Mouse (Mus musculus): ENCODE measurements around the gene Plekhg2. TPM values are rescaled to one million over a fixed set of nuclear protein-coding genes. Genes with fewer than 3 reads are reported as not detected.

Gene Plekhg2
- total and polyA plus RNA-seq, 3 experiments: 2.9 to 8.0 (median 3.4) TPM

GRCm38 (mm10) chr7:28354113-28354581 lies 18.3 kb downstream of the Plekhg2 start:
- Histone ChIP-seq H3K4me1 (ENCODE audit: insufficient read depth, low read depth, low read length) (peaks cover 59% of the 10 kb centered on the region), H3K36me3 (replicated peaks) (peaks cover 46% of the 10 kb centered on the region), H3K27me3 (ENCODE audit: insufficient read depth, low read length) (peaks cover 21% of the 10 kb centered on the region), H3K9me3 (replicated peaks) (no peaks in the 10 kb centered on the region), H3K4me3 (ENCODE audit: low read depth, low read length) (no peak overlapping the region)
- ATAC-seq (ENCODE audit: extremely low read depth, insufficient number of reproducible peaks, low FRiP score, poor library complexity, severe bottlenecking): no peak
- no peak for DNase-seq (ENCODE audit: low spot score)
- TF ChIP-seq CTCF (IDR thresholded peaks at IDR 0.05; ENCODE audit: low read depth, low read length) (no peak), GATA2 (IDR thresholded peaks at IDR 0.05; ENCODE audit: borderline replicate concordance, low read depth, low read length) (no peak), GATA1 (IDR thresholded peaks at IDR 0.05; ENCODE audit: borderline replicate concordance, low read length) (no peak), POLR2AphosphoS5 (IDR thresholded peaks at IDR 0.05; ENCODE audit: insufficient replicate concordance, low read depth, low read length) (no peak), TAL1 (conservative IDR thresholded peaks at IDR 0.05; ENCODE audit: low read depth, low read length) (no peak)

- Histone ChIP-seq H3K4me1 (ENCODE audit: insufficient read depth, low read depth, low read length) (peaks cover 61% of the 10 kb centered on the region), H3K4me3 (ENCODE audit: low read depth, low read length) (no peak overlapping the region; the same call in 1 of the 2 replicates), H3K9me3 (replicated peaks) (no peaks in the 10 kb centered on the region), H3K36me3 (replicated peaks) (peaks cover 46% of the 10 kb centered on the region), H3K27me3 (ENCODE audit: insufficient read depth, low read length) (peaks cover 13% of the 10 kb centered on the region)
- DNase-seq (ENCODE audit: low spot score): no peak
- ATAC-seq (ENCODE audit: extremely low read depth, insufficient number of reproducible peaks, low FRiP score, poor library complexity, severe bottlenecking): no peak
- no peak for TF ChIP-seq POLR2AphosphoS5 (IDR thresholded peaks at IDR 0.05; ENCODE audit: insufficient replicate concordance, low read depth, low read length)
- TF ChIP-seq CTCF (IDR thresholded peaks at IDR 0.05; ENCODE audit: low read depth, low read length): no peak
- TF ChIP-seq GATA2 (IDR thresholded peaks at IDR 0.05; ENCODE audit: borderline replicate concordance, low read depth, low read length): no peak
- TF ChIP-seq GATA1 (IDR thresholded peaks at IDR 0.05; ENCODE audit: borderline replicate concordance, low read length): no peak
- no peak for TF ChIP-seq TAL1 (conservative IDR thresholded peaks at IDR 0.05; ENCODE audit: low read depth, low read length)
Observed at GRCm38 (mm10) chr7:28353267-28353666, 19.1 kb downstream of the Plekhg2 start.

DNA sequence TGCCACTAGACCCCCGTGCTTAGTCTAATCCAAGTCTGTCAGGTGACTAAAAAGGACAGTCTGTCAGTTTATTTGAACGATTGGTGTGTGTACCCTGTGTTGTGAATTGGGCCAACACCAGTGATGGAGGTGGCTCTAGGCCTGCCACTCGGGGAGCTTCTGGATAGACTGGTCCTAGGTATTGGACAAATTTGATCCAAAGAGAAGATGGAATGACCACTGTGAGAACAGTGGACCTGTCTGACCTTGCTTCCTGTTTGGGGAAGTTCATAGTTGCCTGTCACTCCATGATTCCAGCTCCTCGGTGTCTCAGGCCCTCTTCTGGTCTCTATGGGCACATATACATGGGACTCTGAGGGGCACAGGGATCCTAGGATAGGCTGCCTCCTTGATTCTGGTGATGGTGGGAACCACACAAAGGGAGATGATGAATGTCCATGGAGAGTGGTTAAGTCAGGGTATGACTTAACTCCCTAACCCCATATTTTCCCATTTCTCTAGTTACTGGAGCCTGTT lies 20.7 kb downstream of the Plekhg2 start:
- Histone ChIP-seq H3K36me3 (replicated peaks) (peaks cover 46% of the 10 kb centered on the region), H3K4me3 (ENCODE audit: low read depth, low read length) (peak overlapping the region; percentile 88), H3K9me3 (replicated peaks) (no peaks in the 10 kb centered on the region), H3K27me3 (ENCODE audit: insufficient read depth, low read length) (peaks cover 2% of the 10 kb centered on the region; the same call in 1 of the 2 replicates), H3K4me1 (ENCODE audit: insufficient read depth, low read depth, low read length) (peaks cover 47% of the 10 kb centered on the region)
- DNase-seq (ENCODE audit: low spot score): peak; percentile 33
- no peak for TF ChIP-seq POLR2AphosphoS5 (IDR thresholded peaks at IDR 0.05; ENCODE audit: insufficient replicate concordance, low read depth, low read length)
- no peak for TF ChIP-seq GATA1 (IDR thresholded peaks at IDR 0.05; ENCODE audit: borderline replicate concordance, low read length)
- no peak for TF ChIP-seq CTCF (IDR thresholded peaks at IDR 0.05; ENCODE audit: low read depth, low read length)
- no peak for TF ChIP-seq TAL1 (conservative IDR thresholded peaks at IDR 0.05; ENCODE audit: low read depth, low read length)
- no peak for TF ChIP-seq GATA2 (IDR thresholded peaks at IDR 0.05; ENCODE audit: borderline replicate concordance, low read depth, low read length)
- no peak for ATAC-seq (ENCODE audit: extremely low read depth, insufficient number of reproducible peaks, low FRiP score, poor library complexity, severe bottlenecking)

DNA sequence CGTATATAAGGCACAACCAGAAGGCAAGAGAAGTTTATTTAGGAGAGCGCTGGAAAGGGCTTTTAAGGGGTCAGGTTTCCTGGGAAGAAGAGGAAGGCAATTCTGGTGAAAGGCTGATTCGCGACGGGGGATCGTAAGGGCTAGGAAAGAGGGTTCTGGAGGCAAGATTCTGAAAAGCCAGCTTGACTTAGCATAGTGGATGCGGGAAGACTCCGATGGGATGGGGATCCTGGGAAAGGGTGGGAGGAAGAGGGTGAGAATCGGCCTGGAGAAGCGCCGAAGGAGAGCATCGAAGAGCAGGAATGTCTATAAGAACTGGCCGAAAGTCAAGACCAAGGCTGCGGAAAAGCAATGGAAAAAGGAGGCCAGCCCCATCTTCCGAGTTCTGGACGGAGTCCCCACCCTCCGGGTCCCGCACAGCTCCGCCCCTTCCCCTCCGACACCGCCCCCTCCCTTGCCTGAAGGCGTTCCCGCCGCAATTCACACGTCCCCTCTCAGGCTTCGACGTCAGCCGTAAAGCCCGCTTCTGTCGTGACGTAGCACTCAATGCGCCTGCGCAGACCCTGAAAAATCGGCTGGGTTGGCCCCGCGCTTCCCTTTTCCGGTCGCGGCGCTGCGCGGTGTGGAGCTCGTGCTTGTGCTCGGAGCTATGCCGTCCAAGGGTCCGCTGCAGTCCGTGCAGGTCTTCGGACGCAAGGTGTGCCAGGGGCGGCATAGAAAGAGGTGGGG lies 22.1 kb downstream of the Plekhg2 start, which contains the start of gene Rps16:
Gene Rps16 (plus strand): TSS at position 498 of the 729 bp plus-strand sequence.
- Histone ChIP-seq H3K4me1 (ENCODE audit: insufficient read depth, low read depth, low read length) (peaks cover 45% of the 10 kb centered on the region), H3K27me3 (ENCODE audit: insufficient read depth, low read length) (no peaks in the 10 kb centered on the region), H3K4me3 (ENCODE audit: low read depth, low read length) (peak within 1 kb of the TSS; percentile 88), H3K9me3 (replicated peaks) (no peaks in the 10 kb centered on the region), H3K36me3 (replicated peaks) (peaks cover 43% of the 10 kb centered on the region)
- DNase-seq (ENCODE audit: low spot score): peak; percentile 87
- peak; percentile 87 for ATAC-seq (ENCODE audit: extremely low read depth, insufficient number of reproducible peaks, low FRiP score, poor library complexity, severe bottlenecking)
- no peak for TF ChIP-seq POLR2AphosphoS5 (IDR thresholded peaks at IDR 0.05; ENCODE audit: insufficient replicate concordance, low read depth, low read length)
- TF ChIP-seq TAL1 (conservative IDR thresholded peaks at IDR 0.05; ENCODE audit: low read depth, low read length): no peak
- no peak for TF ChIP-seq GATA2 (IDR thresholded peaks at IDR 0.05; ENCODE audit: borderline replicate concordance, low read depth, low read length)
- no peak for TF ChIP-seq CTCF (IDR thresholded peaks at IDR 0.05; ENCODE audit: low read depth, low read length)
- no peak for TF ChIP-seq GATA1 (IDR thresholded peaks at IDR 0.05; ENCODE audit: borderline replicate concordance, low read length)

DNA sequence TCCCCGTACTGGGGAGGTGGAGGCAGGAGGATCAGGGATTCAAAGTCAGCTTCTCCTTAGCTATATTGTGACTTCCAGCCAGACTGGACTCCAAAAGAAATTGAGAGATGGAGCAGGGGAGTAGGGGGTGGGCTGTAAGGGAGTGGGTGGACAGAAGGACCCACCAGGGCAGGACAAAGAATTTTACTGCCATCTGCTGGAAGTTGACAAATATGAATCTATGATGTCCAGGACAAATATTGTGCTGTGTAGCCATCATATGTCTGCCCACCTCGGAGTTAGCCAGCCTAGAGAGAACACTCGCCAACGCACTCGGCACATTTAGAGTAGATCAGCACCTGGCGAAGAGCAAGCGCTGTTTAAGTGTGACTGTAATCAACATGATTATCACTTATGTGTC lies 23.8 kb downstream of the Plekhg2 start:
- TF ChIP-seq POLR2AphosphoS5 (IDR thresholded peaks at IDR 0.05; ENCODE audit: insufficient replicate concordance, low read depth, low read length) (no peak), CTCF (IDR thresholded peaks at IDR 0.05; ENCODE audit: low read depth, low read length) (no peak), GATA2 (IDR thresholded peaks at IDR 0.05; ENCODE audit: borderline replicate concordance, low read depth, low read length) (no peak), TAL1 (conservative IDR thresholded peaks at IDR 0.05; ENCODE audit: low read depth, low read length) (no peak), GATA1 (IDR thresholded peaks at IDR 0.05; ENCODE audit: borderline replicate concordance, low read length) (no peak)
- ATAC-seq (ENCODE audit: extremely low read depth, insufficient number of reproducible peaks, low FRiP score, poor library complexity, severe bottlenecking): no peak
- no peak for DNase-seq (ENCODE audit: low spot score)
- Histone ChIP-seq H3K27me3 (ENCODE audit: insufficient read depth, low read length) (no peaks in the 10 kb centered on the region), H3K36me3 (replicated peaks) (peaks cover 27% of the 10 kb centered on the region), H3K4me1 (ENCODE audit: insufficient read depth, low read depth, low read length) (peaks cover 42% of the 10 kb centered on the region), H3K9me3 (replicated peaks) (no peaks in the 10 kb centered on the region), H3K4me3 (ENCODE audit: low read depth, low read length) (no peak overlapping the region)

DNA sequence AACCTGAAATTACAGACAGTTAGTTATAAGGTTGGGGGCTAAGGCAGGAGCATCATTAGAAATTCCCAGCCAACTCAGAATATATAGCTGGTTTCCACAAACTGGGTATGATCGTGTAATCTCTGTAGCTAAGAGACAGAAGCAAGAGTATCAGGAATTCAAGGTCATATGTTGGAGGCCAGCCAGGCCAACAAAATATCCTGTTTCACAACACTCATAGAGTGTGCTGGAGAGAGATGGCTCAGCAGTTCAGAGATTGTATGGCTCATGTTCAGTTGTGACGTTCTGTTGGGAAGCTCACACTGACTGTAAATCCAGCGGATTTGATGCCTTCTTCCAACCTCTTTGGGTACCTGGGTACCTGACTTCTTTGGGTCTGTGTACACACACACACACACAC lies 24.7 kb downstream of the Plekhg2 start:
- TF ChIP-seq GATA2 (IDR thresholded peaks at IDR 0.05; ENCODE audit: borderline replicate concordance, low read depth, low read length) (no peak), CTCF (IDR thresholded peaks at IDR 0.05; ENCODE audit: low read depth, low read length) (no peak), GATA1 (IDR thresholded peaks at IDR 0.05; ENCODE audit: borderline replicate concordance, low read length) (no peak), TAL1 (conservative IDR thresholded peaks at IDR 0.05; ENCODE audit: low read depth, low read length) (no peak), POLR2AphosphoS5 (IDR thresholded peaks at IDR 0.05; ENCODE audit: insufficient replicate concordance, low read depth, low read length) (no peak)
- no peak for DNase-seq (ENCODE audit: low spot score)
- Histone ChIP-seq H3K4me1 (ENCODE audit: insufficient read depth, low read depth, low read length) (peaks cover 34% of the 10 kb centered on the region), H3K9me3 (replicated peaks) (no peaks in the 10 kb centered on the region), H3K27me3 (ENCODE audit: insufficient read depth, low read length) (no peaks in the 10 kb centered on the region), H3K36me3 (replicated peaks) (peaks cover 18% of the 10 kb centered on the region), H3K4me3 (ENCODE audit: low read depth, low read length) (no peak overlapping the region)
- ATAC-seq (ENCODE audit: extremely low read depth, insufficient number of reproducible peaks, low FRiP score, poor library complexity, severe bottlenecking): no peak

All from G1E (cell line).